Mouse (Mus musculus) Patski (cell line): ENCODE data around the gene Med18. TPM values are rescaled to one million over a fixed set of nuclear protein-coding genes. Genes with fewer than 3 reads are reported as not detected.

Experiments
- ATAC-seq: fragments of 100-300 bp; one replicate; pipeline ENCODE4 v1.8.0; 2021
- CTCF ChIA-PET: fragments of 350-600 bp; sonication (Branson Sonifier 250); formaldehyde crosslinking; loops from one replicate; lab custom pipeline; 2022; ENCODE audit warnings: inconsistent platforms; lab: Charles Lee
- POLR2A ChIA-PET: fragments of 350-600 bp; sonication (Branson Sonifier 250); formaldehyde crosslinking; loops from one replicate; lab custom pipeline; 2022; ENCODE audit warnings: antibody characterized with exemption, inconsistent platforms; lab: Charles Lee
- DNase-seq: peaks from one replicate; pipeline ENCODE4 v3.0.0-alpha.2; 2011; ENCODE audit warnings: low read depth, low spot score
- H3K27me3 ChIP-seq: fragments of 371-371 bp; one replicate; pipeline ENCODE4 v1.5.1; 2021
- CTCF ChIP-seq: fragments of 100-300 bp; IDR thresholded peaks from one replicate; pipeline ENCODE4 v1.5.1; 2021
- in situ Hi-C: fragments of 300-500 bp; cut with MboI; formaldehyde crosslinking; loops from 3 replicates; pipeline ENCODE4 v1.11.1; 2018; ENCODE audit warnings: low pct_unique_long_range_greater_than_20kb, mixed read lengths
- polyA plus RNA-seq: library from polyadenylated mRNA; unstranded; gene quantifications from one replicate; pipeline ENCODE4 v1.2.3, GENCODE M21; 2021

The Med18 gene
- 6.3 TPM for polyA plus RNA-seq

GRCm38 (mm10) chr4:132463430-132464254, at the start of gene Med18:
Gene Med18 (minus strand): TSS chr4:132463921.
- peak; percentile 68 for TF ChIP-seq CTCF
- ChIA-PET CTCF (interaction anchor here (0.8 to 1.5 kb wide), 7 partner anchors 12 to 123 kb away, joined by 3 to 6 read pairs (median 3); no protein-coding TSS in a partner anchor), POLR2A (interaction anchor here (0.6 to 2.0 kb wide), 2 partner anchors 42 to 50 kb away, joined by 4 to 8 read pairs; no protein-coding TSS in a partner anchor)
- H3K27me3 ChIP-seq = no peaks in the 10 kb centered on the region
- ATAC-seq (peak; percentile 62), DNase-seq (peak; percentile 64)
- in situ Hi-C loops = loop anchor here (5.0 kb wide), 2 partner anchors 36 to 49 kb away; partner anchors contain the start of gene Sesn2

GRCm38 (mm10) chr4:132512080-132512479, 48.4 kb upstream of the Med18 start:
- H3K27me3 ChIP-seq = no peaks in the 10 kb centered on the region
- no peak for TF ChIP-seq CTCF
- ChIA-PET POLR2A (no interaction called here), CTCF (interaction anchor here (2.6 kb wide), 1 partner anchor 41 kb away, joined by 16 read pairs; no protein-coding TSS in a partner anchor)
- ATAC-seq = no peak
- no peak for DNase-seq
- in situ Hi-C loops = loop anchor here (5.0 to 10.0 kb wide), 4 partner anchors 50 to 217 kb away; partner anchors contain the start of genes Med18, Phactr4 and Rcc1

GRCm38 (mm10) chr4:132510352-132510798, 46.7 kb upstream of the Med18 start, which contains the start of gene Sesn2:
Gene Sesn2 (minus strand): TSS chr4:132510501.
- peak; percentile 85 for DNase-seq
- in situ Hi-C loops = loop anchor here (5.0 to 10.0 kb wide), 4 partner anchors 48 to 216 kb away; partner anchors contain the start of genes Med18, Phactr4 and Rcc1
- ChIA-PET POLR2A (interaction anchor here (0.8 to 1.6 kb wide), 4 partner anchors 36 to 201 kb away, joined by 3 to 4 read pairs (median 4); no protein-coding TSS in a partner anchor), CTCF (no interaction called here)
- no peak for TF ChIP-seq CTCF
- H3K27me3 ChIP-seq = no peaks in the 10 kb centered on the region
- ATAC-seq = peak; percentile 66

GRCm38 (mm10) chr4:132509621-132510296, 46.0 kb upstream of the Med18 start:
- ChIA-PET POLR2A (interaction anchor here (0.5 to 1.6 kb wide), 5 partner anchors 35 to 325 kb away, joined by 3 to 4 read pairs (median 3); no protein-coding TSS in a partner anchor), CTCF (interaction anchor here (0.6 kb wide), 1 partner anchor 46 kb away, joined by 3 read pairs; the partner anchor contains the start of gene Med18)
- DNase-seq = peak; percentile 64
- in situ Hi-C loops = loop anchor here (5.0 to 10.0 kb wide), 4 partner anchors 47 to 215 kb away; partner anchors contain the start of genes Med18, Phactr4 and Rcc1
- TF ChIP-seq CTCF = no peak
- peak; percentile 63 for ATAC-seq
- no peaks in the 10 kb centered on the region for H3K27me3 ChIP-seq

DNA sequence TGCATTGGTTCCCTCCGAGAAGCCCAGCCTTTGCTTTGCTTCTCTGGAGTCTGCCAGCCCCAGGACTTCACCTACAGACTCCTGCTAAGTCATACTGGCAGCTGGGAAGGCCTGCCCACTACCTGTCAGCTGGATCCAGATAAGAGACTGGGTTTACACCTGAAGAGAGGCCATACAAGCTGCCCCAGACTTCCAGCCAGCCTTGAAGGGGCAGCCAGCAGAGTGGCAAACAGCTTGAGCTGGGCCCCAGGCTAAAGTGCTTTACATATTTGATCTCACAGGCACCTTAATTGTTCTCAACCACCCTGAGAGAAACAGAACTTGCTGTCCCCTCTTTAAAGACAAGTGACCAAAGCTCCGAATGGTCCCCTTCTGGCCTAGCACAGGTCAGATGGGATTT, 43.5 kb upstream of the Med18 start:
- no peak for TF ChIP-seq CTCF
- in situ Hi-C loops = no loop called here
- POLR2A ChIA-PET = interaction anchor here (1.0 to 1.5 kb wide), 2 partner anchors 11 to 20 kb away, joined by 3 to 5 read pairs; no protein-coding TSS in a partner anchor
- DNase-seq (no peak), ATAC-seq (no peak)
- H3K27me3 ChIP-seq = no peaks in the 10 kb centered on the region
- CTCF ChIA-PET = no interaction called here

GRCm38 (mm10) chr4:132506250-132506649, 42.5 kb upstream of the Med18 start:
- no peak for ATAC-seq
- ChIA-PET CTCF (no interaction called here), POLR2A (no interaction called here)
- no peaks in the 10 kb centered on the region for H3K27me3 ChIP-seq
- no peak for DNase-seq
- in situ Hi-C loops = no loop called here
- no peak for TF ChIP-seq CTCF

DNA sequence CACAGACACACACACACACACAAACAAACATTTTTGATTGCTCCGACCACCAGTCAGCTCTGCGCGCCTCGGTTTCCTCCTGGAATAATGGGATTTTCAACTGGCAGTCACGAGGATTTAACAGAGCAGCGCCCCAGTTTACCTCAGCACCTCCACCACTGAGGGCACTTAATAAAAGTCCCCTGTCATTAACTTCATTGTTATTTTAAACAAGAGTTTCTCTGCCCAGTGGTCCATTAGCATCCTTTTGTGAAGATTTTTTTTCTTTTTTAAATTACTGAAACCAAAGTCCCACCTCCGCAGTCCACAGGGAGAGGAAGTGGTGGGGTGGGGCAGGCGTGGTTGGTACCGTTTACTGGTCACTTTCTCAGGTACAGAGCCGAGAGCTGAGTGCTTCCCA, 42.1 kb upstream of the Med18 start:
- TF ChIP-seq CTCF = no peak
- no peak for DNase-seq
- no peaks in the 10 kb centered on the region for H3K27me3 ChIP-seq
- CTCF ChIA-PET = interaction anchor here (0.9 kb wide), 1 partner anchor 9 kb away, joined by 3 read pairs; no protein-coding TSS in a partner anchor
- in situ Hi-C loops = no loop called here
- ATAC-seq = no peak
- POLR2A ChIA-PET = interaction anchor here (0.6 kb wide), 1 partner anchor 11 kb away, joined by 3 read pairs; no protein-coding TSS in a partner anchor

DNA sequence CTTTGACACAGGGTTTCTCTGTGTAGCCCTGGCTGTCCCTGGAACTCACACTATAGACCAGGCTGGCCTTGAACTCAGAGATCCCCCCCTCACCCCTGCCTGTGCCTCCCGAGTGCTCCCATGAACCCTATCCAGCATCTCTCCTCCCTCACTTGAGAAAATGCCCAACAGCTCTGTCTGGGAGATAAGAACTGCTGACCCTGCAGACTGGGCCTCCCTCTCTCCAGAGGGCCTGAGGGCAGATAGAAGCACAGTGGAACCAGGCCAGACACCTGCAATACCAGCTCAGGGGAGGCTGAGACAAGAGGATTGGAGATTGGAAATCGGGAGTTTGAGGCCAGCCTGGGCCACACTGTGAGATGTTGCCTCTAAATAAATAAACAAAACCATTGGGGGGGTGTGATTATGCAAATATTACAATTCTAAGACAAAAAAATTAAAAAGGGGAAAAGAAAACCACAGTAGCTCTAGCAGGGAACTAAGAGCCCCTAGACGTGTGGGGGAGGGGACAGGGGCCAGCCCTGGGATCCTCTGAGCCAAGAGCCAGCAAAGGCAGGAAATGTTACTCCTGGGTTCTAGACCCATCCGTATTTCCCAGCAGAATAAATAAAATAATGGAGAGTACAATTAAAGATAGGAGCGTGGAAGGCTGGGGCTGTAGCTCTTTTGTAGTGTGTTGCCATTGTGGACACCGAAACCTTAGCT, 41.5 kb upstream of the Med18 start:
- no peak for DNase-seq
- POLR2A ChIA-PET = interaction anchor here (0.6 kb wide), 1 partner anchor 10 kb away, joined by 3 read pairs; no protein-coding TSS in a partner anchor
- no peaks in the 10 kb centered on the region for H3K27me3 ChIP-seq
- ATAC-seq = no peak
- CTCF ChIA-PET = interaction anchor here (0.9 kb wide), 1 partner anchor 9 kb away, joined by 3 read pairs; no protein-coding TSS in a partner anchor
- no peak for TF ChIP-seq CTCF
- in situ Hi-C loops = no loop called here

DNA sequence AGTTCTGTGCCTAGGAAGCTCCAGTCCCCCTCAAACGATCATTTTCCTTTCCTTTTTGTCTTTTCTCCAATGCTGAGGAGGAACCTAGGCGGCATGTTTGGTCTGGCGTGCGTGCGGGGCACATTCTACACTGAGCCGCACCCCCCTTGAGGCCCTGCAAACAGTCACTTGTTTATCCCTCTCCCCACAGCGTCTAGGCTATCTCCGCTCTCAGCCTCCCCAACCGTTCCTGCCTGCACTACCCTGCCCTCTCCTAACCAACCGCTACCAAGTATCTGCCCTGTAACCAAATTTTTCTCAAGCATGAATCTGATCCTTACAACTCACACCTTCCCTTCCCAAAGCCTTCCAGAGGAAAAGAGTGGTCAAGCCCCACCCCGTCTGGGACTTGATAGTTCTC, 39.6 kb upstream of the Med18 start:
- CTCF ChIA-PET = interaction anchor here (1.0 to 1.9 kb wide), 2 partner anchors 10 to 39 kb away, joined by 3 to 6 read pairs; partner anchors contain the start of gene Med18
- POLR2A ChIA-PET = no interaction called here
- ATAC-seq = no peak
- DNase-seq = no peak
- no peaks in the 10 kb centered on the region for H3K27me3 ChIP-seq
- no peak for TF ChIP-seq CTCF
- in situ Hi-C loops = no loop called here
